Mouse (Mus musculus): Measurements from ENCODE around the gene Ppp2r2d. TPM values are rescaled to one million over a fixed set of nuclear protein-coding genes. Genes with fewer than 3 reads are reported as not detected.

The Ppp2r2d gene
- polyA plus RNA-seq, 1 experiment from 2014 or later = 17.2 TPM

DNA sequence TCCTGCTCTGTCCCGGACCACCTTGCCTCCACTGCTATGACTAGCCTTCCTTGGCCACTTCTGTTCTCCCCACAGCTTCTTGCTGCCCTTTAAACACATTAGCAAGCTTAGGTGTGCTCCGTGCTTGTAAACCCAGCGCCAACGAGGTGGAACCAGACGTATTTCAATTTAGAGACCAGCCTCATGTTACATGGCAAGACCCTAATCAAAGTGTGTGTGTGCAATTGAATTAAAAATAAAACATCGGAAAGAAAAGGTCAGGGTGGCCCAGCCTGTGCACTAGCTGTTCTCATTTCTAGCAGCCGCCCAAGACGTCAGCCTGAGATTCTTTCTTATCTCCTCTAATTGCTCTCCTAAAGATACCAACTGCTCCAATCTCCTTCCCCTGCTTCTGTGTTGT, 768 bp upstream of the Ppp2r2d start:
- Histone ChIP-seq H3K9me3 (ENCODE audit: low read length) (no peaks in the 10 kb centered on the region), H3K36me3 (replicated peaks; ENCODE audit: insufficient read depth, low read length) (peaks cover 9% of the 10 kb centered on the region; the same call in 1 of the 2 replicates), H3K27ac (ENCODE audit: low read depth) (peak overlapping the region; percentile 98), H3K4me3 (ENCODE audit: low read depth, low read length) (peak overlapping the region; percentile 99), H3K9ac (replicated peaks) (peak overlapping the region; percentile 99), H3K4me1 (ENCODE audit: insufficient read depth) (peaks cover 46% of the 10 kb centered on the region), H3K4me2 (ENCODE audit: low read depth, low read length) (peak overlapping the region; percentile 98), H3K27me3 (ENCODE audit: insufficient read depth, low read length) (no peaks in the 10 kb centered on the region)
- ATAC-seq (no peak), DNase-seq (no peak)
- no peak for TF ChIP-seq EP300 (IDR thresholded peaks at IDR 0.05; ENCODE audit: low read depth)
- no peak for TF ChIP-seq CTCF (IDR thresholded peaks at IDR 0.05; ENCODE audit: low read depth)
- whole genome bisulfite sequencing (ENCODE audit: insufficient replicate concordance) = 39% methylated on average over 8 of the region's 8 CpGs

DNA sequence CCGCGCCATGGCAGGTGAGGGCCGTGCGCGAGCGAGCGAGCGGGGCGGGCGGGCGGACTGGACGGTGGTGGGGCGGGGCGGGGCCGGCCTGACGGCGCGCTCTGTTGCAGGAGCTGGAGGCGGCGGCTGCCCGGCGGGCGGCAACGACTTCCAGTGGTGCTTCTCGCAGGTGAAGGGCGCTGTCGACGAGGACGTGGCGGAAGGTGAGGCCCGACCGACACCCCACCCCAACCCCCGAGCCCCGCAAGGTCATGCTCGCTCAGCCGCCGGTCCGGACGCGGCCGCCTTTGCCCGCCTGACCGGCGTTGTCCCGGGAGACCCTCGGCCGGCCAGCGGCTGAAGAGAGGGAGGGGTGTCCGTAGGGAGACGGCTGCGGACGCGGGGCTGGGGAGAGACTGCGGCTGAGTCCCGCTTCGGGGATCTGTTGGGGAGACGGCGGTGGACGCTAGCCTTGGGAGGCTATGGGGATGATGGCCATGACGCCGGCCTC, 668 bp downstream of the Ppp2r2d start:
- Histone ChIP-seq H3K27me3 (ENCODE audit: insufficient read depth, low read length) (no peaks in the 10 kb centered on the region), H3K27ac (ENCODE audit: low read depth) (peak overlapping the region; percentile 98), H3K4me3 (ENCODE audit: low read depth, low read length) (peak overlapping the region; percentile 99), H3K36me3 (replicated peaks; ENCODE audit: insufficient read depth, low read length) (peaks cover 20% of the 10 kb centered on the region; the same call in 1 of the 2 replicates), H3K4me1 (ENCODE audit: insufficient read depth) (peaks cover 46% of the 10 kb centered on the region), H3K9me3 (ENCODE audit: low read length) (no peaks in the 10 kb centered on the region), H3K4me2 (ENCODE audit: low read depth, low read length) (peak overlapping the region; percentile 98), H3K9ac (replicated peaks) (peak overlapping the region; percentile 99)
- TF ChIP-seq EP300 (IDR thresholded peaks at IDR 0.05; ENCODE audit: low read depth) = no peak
- no peak for TF ChIP-seq CTCF (IDR thresholded peaks at IDR 0.05; ENCODE audit: low read depth)
- WGBS (ENCODE audit: insufficient replicate concordance) = 1% methylated on average over 30 of the region's 61 CpGs
- ATAC-seq (peak; percentile 76), DNase-seq (no peak)

DNA sequence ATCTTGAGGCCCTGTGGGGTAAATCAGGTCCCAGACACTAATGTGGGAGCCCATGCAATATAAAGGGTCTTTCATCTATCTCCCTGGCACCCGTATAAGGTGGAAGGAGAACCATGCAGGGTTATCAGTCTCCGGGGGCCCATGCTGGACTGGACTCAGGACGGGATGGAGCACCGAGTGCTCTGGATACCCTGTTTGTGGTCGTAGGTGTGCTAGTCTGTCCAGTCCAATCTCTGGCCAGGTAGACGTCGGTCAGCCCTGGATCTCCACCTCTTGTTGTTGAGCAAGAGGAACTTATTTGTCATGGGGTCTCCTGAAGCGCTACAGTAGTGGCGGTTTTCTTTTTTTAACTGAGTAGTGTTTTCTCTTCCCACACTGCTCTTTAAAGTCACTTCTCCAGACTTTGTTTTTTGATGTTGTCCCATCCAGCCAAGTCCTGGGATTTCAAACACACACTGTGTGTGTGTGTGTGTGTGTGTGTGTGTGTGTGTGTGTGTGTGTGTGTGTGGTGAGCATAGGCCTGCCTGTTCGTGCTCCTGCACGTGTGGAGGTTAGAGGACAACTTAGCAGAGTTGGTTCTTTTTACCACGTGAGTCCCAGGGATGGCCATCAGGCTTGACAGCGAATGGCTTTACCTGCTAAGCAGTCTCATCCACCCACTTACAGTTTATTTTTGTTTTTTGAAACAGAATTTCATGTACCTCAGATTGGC, 1.6 kb downstream of the Ppp2r2d start:
- DNase-seq (peak; percentile 31), ATAC-seq (peak; percentile 6; the same call in 1 of the 2 replicates)
- Histone ChIP-seq H3K9ac (replicated peaks) (peak overlapping the region; percentile 99), H3K36me3 (replicated peaks; ENCODE audit: insufficient read depth, low read length) (peaks cover 26% of the 10 kb centered on the region), H3K27me3 (ENCODE audit: insufficient read depth, low read length) (no peaks in the 10 kb centered on the region), H3K27ac (ENCODE audit: low read depth) (peak overlapping the region; percentile 98), H3K4me1 (ENCODE audit: insufficient read depth) (peaks cover 46% of the 10 kb centered on the region), H3K4me2 (ENCODE audit: low read depth, low read length) (peak overlapping the region; percentile 98), H3K4me3 (ENCODE audit: low read depth, low read length) (peak overlapping the region; percentile 99), H3K9me3 (ENCODE audit: low read length) (no peaks in the 10 kb centered on the region)
- no peak for TF ChIP-seq EP300 (IDR thresholded peaks at IDR 0.05; ENCODE audit: low read depth)
- TF ChIP-seq CTCF (IDR thresholded peaks at IDR 0.05; ENCODE audit: low read depth) = no peak
- 28% methylated on average over 13 of the region's 13 CpGs for WGBS (ENCODE audit: insufficient replicate concordance)

DNA sequence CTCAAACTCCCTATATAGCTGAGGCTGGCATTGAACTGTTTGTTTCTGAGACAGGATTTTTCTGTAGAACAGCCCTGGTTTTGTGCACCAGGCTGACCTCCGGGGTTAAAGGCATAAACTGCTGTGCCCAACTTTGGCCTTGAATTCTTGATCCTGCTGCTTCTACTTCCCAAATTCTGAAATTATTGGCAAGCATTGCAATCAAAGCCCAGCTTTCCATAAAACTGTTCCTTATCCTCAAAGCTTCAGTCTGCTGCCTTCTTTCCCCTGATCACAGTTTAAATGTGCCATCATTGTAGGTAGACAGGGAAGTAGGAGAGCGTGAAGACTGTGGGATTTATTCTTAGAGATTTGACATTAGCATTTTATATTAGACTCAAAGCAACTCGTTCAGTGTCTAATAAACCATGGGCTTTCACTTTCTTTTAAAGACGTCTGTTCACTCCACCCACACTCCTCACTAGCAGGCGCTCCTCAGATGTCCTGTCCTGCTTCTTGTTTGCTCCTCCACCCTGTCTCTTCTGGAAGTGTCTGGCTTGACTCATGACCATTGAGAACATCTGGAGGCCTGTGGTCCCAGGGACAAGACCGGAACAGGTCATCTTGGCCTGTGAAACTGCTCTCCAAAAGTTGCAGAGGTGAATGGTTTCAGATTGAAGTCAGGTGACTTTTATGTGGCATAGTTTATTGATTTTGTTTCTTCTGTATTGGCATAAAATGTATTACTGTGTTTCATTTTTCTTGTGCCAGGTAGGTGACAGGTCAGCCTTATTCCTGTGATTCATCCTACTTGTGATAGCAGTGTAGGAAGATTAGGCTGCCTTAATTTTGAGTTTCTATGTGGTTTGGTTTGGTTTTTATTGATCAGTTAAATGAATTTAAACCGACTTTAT, 2.4 kb downstream of the Ppp2r2d start:
- 77% methylated on average over 7 of the region's 7 CpGs for WGBS (ENCODE audit: insufficient replicate concordance)
- Histone ChIP-seq H3K36me3 (replicated peaks; ENCODE audit: insufficient read depth, low read length) (peaks cover 26% of the 10 kb centered on the region), H3K27ac (ENCODE audit: low read depth) (peak overlapping the region; percentile 98), H3K4me3 (ENCODE audit: low read depth, low read length) (peak overlapping the region; percentile 99), H3K4me1 (ENCODE audit: insufficient read depth) (peaks cover 42% of the 10 kb centered on the region), H3K4me2 (ENCODE audit: low read depth, low read length) (peak overlapping the region; percentile 98), H3K9ac (replicated peaks) (peak overlapping the region; percentile 99), H3K27me3 (ENCODE audit: insufficient read depth, low read length) (no peaks in the 10 kb centered on the region), H3K9me3 (ENCODE audit: low read length) (no peaks in the 10 kb centered on the region)
- DNase-seq = no peak
- no peak for ATAC-seq
- TF ChIP-seq EP300 (IDR thresholded peaks at IDR 0.05; ENCODE audit: low read depth) (no peak), CTCF (IDR thresholded peaks at IDR 0.05; ENCODE audit: low read depth) (no peak)

DNA sequence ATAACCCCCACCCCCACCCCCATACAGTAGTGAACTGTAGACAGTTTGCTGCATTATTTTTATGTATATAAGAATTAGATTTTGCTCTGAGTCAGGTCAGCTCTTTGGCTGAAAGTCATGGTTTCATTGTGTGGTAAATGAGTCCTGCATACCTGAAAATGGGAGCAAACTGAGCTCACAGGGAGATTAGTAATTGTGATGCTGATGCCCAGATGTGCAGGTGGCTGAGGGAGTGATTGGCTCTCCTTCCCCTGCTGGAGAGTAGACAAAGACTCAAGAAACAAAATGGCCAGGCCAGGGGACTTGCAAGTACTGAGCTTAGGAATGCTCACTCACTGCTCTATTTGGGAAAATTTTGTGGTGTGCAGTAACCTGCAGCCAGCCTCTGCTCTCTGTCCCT, 4.2 kb downstream of the Ppp2r2d start:
- Histone ChIP-seq H3K4me2 (ENCODE audit: low read depth, low read length) (no peak overlapping the region), H3K4me3 (ENCODE audit: low read depth, low read length) (no peak overlapping the region), H3K27ac (ENCODE audit: low read depth) (no peak overlapping the region), H3K27me3 (ENCODE audit: insufficient read depth, low read length) (no peaks in the 10 kb centered on the region), H3K9ac (replicated peaks) (0 out of 2 replicates have a peak overlapping the region, but pooled peaks have one; percentile 30), H3K9me3 (ENCODE audit: low read length) (no peaks in the 10 kb centered on the region), H3K36me3 (replicated peaks; ENCODE audit: insufficient read depth, low read length) (peaks cover 34% of the 10 kb centered on the region), H3K4me1 (ENCODE audit: insufficient read depth) (peaks cover 24% of the 10 kb centered on the region)
- no peak for DNase-seq
- no peak for ATAC-seq
- TF ChIP-seq CTCF (IDR thresholded peaks at IDR 0.05; ENCODE audit: low read depth) (no peak), EP300 (IDR thresholded peaks at IDR 0.05; ENCODE audit: low read depth) (no peak)

Measured in liver, postnatal 0 days (tissue).